Mouse (Mus musculus): ENCODE results near the gene Osbpl8.

GRCm38 (mm10) chr10:111222535-111222934 is 58.0 kb downstream of the Osbpl8 start:
- no peak for TF ChIP-seq POLR2A (IDR thresholded peaks at IDR 0.05; ENCODE audit: borderline replicate concordance, insufficient read depth, low read length)
- no peak for TF ChIP-seq CTCF (IDR thresholded peaks at IDR 0.05; ENCODE audit: borderline replicate concordance, insufficient read depth, low read depth, low read length)

Measured in cerebellum, adult 2 months (tissue).